Mouse (Mus musculus) neural tube, embryonic 14.5 days (tissue): ENCODE results near the gene Svs5. TPM values are rescaled to one million over a fixed set of nuclear protein-coding genes. Genes with fewer than 3 reads are reported as not detected.

ENCODE experiments used
- ATAC-seq: fragments of 200-750 bp; cut with Nextera tagmentation; 2 replicates; pipeline ENCODE4 v1.8.0; 2017; ENCODE audit warnings: low read depth, mild to moderate bottlenecking, moderate TSS enrichment, moderate library complexity
- H3K27ac ChIP-seq: fragments of 300-500 bp; sonication (generic); 2 replicates; pipeline ENCODE4 v1.5.1; 2014; ENCODE audit warnings: low read depth, mild to moderate bottlenecking, control low read depth, low read length, moderate library complexity, mixed read lengths
- H3K27me3 ChIP-seq: fragments of 300-500 bp; sonication (generic); 2 replicates; pipeline ENCODE4 v1.6.1; 2014; ENCODE audit warnings: low read length; ENCODE audit not compliant: control insufficient read depth, insufficient read depth
- H3K36me3 ChIP-seq: fragments of 300-500 bp; sonication (generic); 2 replicates; pipeline ENCODE4 v1.6.1; 2014; ENCODE audit warnings: low read length, mixed read lengths; ENCODE audit not compliant: control insufficient read depth, insufficient read depth
- H3K4me1 ChIP-seq: fragments of 300-500 bp; sonication (generic); 2 replicates; pipeline ENCODE4 v1.6.1; 2014; ENCODE audit warnings: low read length; ENCODE audit not compliant: control insufficient read depth, insufficient read depth
- H3K4me2 ChIP-seq: fragments of 300-500 bp; sonication (generic); 2 replicates; pipeline ENCODE4 v1.6.1; 2014; ENCODE audit warnings: mild to moderate bottlenecking, low read depth, low read length, control low read depth
- H3K4me3 ChIP-seq: fragments of 300-500 bp; sonication (generic); 2 replicates; pipeline ENCODE4 v1.5.1; 2014; ENCODE audit warnings: low read depth, low read length, control low read depth, mixed read lengths
- H3K9ac ChIP-seq: fragments of 300-500 bp; sonication (generic); replicated peaks from 2 replicates; pipeline ENCODE4 v1.6.1; 2014; ENCODE audit warnings: low read depth, mild to moderate bottlenecking, control low read depth, low read length, mixed read lengths
- H3K9me3 ChIP-seq: fragments of 300-500 bp; sonication (generic); 2 replicates; pipeline ENCODE4 v1.6.1; 2016; ENCODE audit warnings: low read length; ENCODE audit not compliant: control insufficient read depth
- WGBS: fragments of 180-500 bp; shearing (Covaris S2); extraction: QIAGEN DNeasy Blood & Tissue Kit; methylation state at CpG from one replicate; pipeline ENCODE4 v1.1.7; 2014; 5-methylcytosine and 5-hydroxymethylcytosine counted together
- polyA plus RNA-seq: library from polyadenylated mRNA; unstranded; fragments of >200 nt; fragmentation: Nextera tagmentation; extraction: Ambion mirVana; gene quantifications from 2 replicates; pipeline ENCODE4 v1.2.1, GENCODE M21; 2014

Gene Svs5
- polyA plus RNA-seq, 1 experiment from 2014 or later, result not detected

GRCm38 (mm10) chr2:164353356-164353755, 20.8 kb downstream of the Svs5 start:
- Histone ChIP-seq H3K36me3 (no peaks in the 10 kb centered on the region), H3K27ac (no peak overlapping the region), H3K27me3 (no peaks in the 10 kb centered on the region), H3K9me3 (no peaks in the 10 kb centered on the region), H3K4me1 (no peaks in the 10 kb centered on the region), H3K9ac (no peak overlapping the region), H3K4me3 (no peak overlapping the region), H3K4me2 (no peak overlapping the region)
- WGBS, result 89% methylated on average over 11 of the region's 11 CpGs
- no peak for ATAC-seq

- Histone ChIP-seq H3K9ac (no peak overlapping the region), H3K4me3 (no peak overlapping the region), H3K9me3 (no peaks in the 10 kb centered on the region), H3K36me3 (no peaks in the 10 kb centered on the region), H3K4me1 (no peaks in the 10 kb centered on the region), H3K27ac (no peak overlapping the region), H3K4me2 (no peak overlapping the region), H3K27me3 (no peaks in the 10 kb centered on the region)
- WGBS, result 80% methylated on average over 11 of the region's 11 CpGs
- ATAC-seq, result no peak
Measured at GRCm38 (mm10) chr2:164356177-164356967, 23.8 kb downstream of the Svs5 start.

- no peak for ATAC-seq
- no peak overlapping the region for H3K4me2 ChIP-seq
- H3K9ac ChIP-seq, result no peak overlapping the region
- H3K36me3 ChIP-seq, result no peaks in the 10 kb centered on the region
- no peaks in the 10 kb centered on the region for H3K9me3 ChIP-seq
- H3K4me3 ChIP-seq, result no peak overlapping the region
- H3K4me1 ChIP-seq, result no peaks in the 10 kb centered on the region
- no peak overlapping the region for H3K27ac ChIP-seq
- 76% methylated on average over 3 of the region's 3 CpGs for WGBS
- H3K27me3 ChIP-seq, result no peaks in the 10 kb centered on the region
Measured at GRCm38 (mm10) chr2:164358373-164358772, 25.8 kb downstream of the Svs5 start.

GRCm38 (mm10) chr2:164359031-164359430, 26.5 kb downstream of the Svs5 start:
- 79% methylated on average over 5 of the region's 5 CpGs for WGBS

GRCm38 (mm10) chr2:164359668-164360067, 27.1 kb downstream of the Svs5 start:
- 80% methylated on average over 5 of the region's 5 CpGs for WGBS

More at GRCm38 (mm10) chr2:164359031-164359430, 26.5 kb downstream of the Svs5 start:
- Histone ChIP-seq H3K4me1 (no peaks in the 10 kb centered on the region), H3K4me2 (no peak overlapping the region), H3K9ac (no peak overlapping the region), H3K27ac (no peak overlapping the region), H3K27me3 (no peaks in the 10 kb centered on the region), H3K4me3 (no peak overlapping the region), H3K9me3 (no peaks in the 10 kb centered on the region), H3K36me3 (no peaks in the 10 kb centered on the region)
- no peak for ATAC-seq

GRCm38 (mm10) chr2:164360974-164361657, 28.6 kb downstream of the Svs5 start:
- no peak overlapping the region for H3K4me2 ChIP-seq
- no peaks in the 10 kb centered on the region for H3K36me3 ChIP-seq
- no peak overlapping the region for H3K9ac ChIP-seq
- ATAC-seq, result no peak
- WGBS, result 35% methylated on average over 13 of the region's 13 CpGs
- H3K4me3 ChIP-seq, result no peak overlapping the region
- H3K4me1 ChIP-seq, result no peaks in the 10 kb centered on the region
- no peak overlapping the region for H3K27ac ChIP-seq
- H3K27me3 ChIP-seq, result no peaks in the 10 kb centered on the region
- no peaks in the 10 kb centered on the region for H3K9me3 ChIP-seq

More at GRCm38 (mm10) chr2:164359668-164360067, 27.1 kb downstream of the Svs5 start:
- Histone ChIP-seq H3K4me3 (no peak overlapping the region), H3K27me3 (no peaks in the 10 kb centered on the region), H3K9ac (no peak overlapping the region), H3K4me1 (no peaks in the 10 kb centered on the region), H3K4me2 (no peak overlapping the region), H3K9me3 (no peaks in the 10 kb centered on the region), H3K27ac (no peak overlapping the region), H3K36me3 (no peaks in the 10 kb centered on the region)
- no peak for ATAC-seq

- Histone ChIP-seq H3K9me3 (no peaks in the 10 kb centered on the region), H3K4me1 (no peaks in the 10 kb centered on the region), H3K4me3 (no peak overlapping the region), H3K27ac (no peak overlapping the region), H3K27me3 (no peaks in the 10 kb centered on the region), H3K36me3 (no peaks in the 10 kb centered on the region), H3K9ac (no peak overlapping the region), H3K4me2 (no peak overlapping the region)
- ATAC-seq, result no peak
- WGBS, result 70% methylated on average over 3 of the region's 3 CpGs
Measured at GRCm38 (mm10) chr2:164366947-164367346, 34.4 kb downstream of the Svs5 start.

GRCm38 (mm10) chr2:164368620-164369105, 36.1 kb downstream of the Svs5 start:
- H3K27ac ChIP-seq, result no peak overlapping the region
- no peaks in the 10 kb centered on the region for H3K36me3 ChIP-seq
- H3K9me3 ChIP-seq, result no peaks in the 10 kb centered on the region
- no peaks in the 10 kb centered on the region for H3K4me1 ChIP-seq
- no peak overlapping the region for H3K9ac ChIP-seq
- H3K27me3 ChIP-seq, result no peaks in the 10 kb centered on the region
- ATAC-seq, result no peak
- 89% methylated on average over 6 of the region's 6 CpGs for WGBS
- no peak overlapping the region for H3K4me3 ChIP-seq
- no peak overlapping the region for H3K4me2 ChIP-seq

- WGBS, result 89% methylated on average over 3 of the region's 3 CpGs
Measured at GRCm38 (mm10) chr2:164371371-164371770, 38.8 kb downstream of the Svs5 start.

More at GRCm38 (mm10) chr2:164371371-164371770, 38.8 kb downstream of the Svs5 start:
- Histone ChIP-seq H3K9ac (no peak overlapping the region), H3K4me2 (no peak overlapping the region), H3K36me3 (no peaks in the 10 kb centered on the region), H3K9me3 (no peaks in the 10 kb centered on the region), H3K27ac (no peak overlapping the region), H3K4me1 (no peaks in the 10 kb centered on the region), H3K4me3 (no peak overlapping the region), H3K27me3 (no peaks in the 10 kb centered on the region)
- ATAC-seq, result no peak
